Mouse (Mus musculus) left cerebral cortex, adult 2 months (tissue): ENCODE measurements at regions not wholly inside any gene's neighbourhood (a gene's known extent, or its start where the extent isn't known, plus 50 kb on each side); places are given as distances from the start of the nearest gene placed in this dataset.
"Not testable (repeated sequence)": the region's sequence is repeated elsewhere in the genome, so short reads cannot be mapped to it uniquely, and the experiment has no call there.

Source experiments
- DNase-seq, 2 experiments: peaks; one replicate each; pipeline ENCODE4 v3.0.0; 2021 to 2022; ENCODE audit warnings: low spot score in 2 of 2, mixed read lengths in 1 of 2; ENCODE audit errors: extremely low spot score in 1 of 2
- H3K27ac ChIP-seq: fragments of 200-600 bp; 2 replicates; pipeline ENCODE4 v1.8.1; 2022
- H3K4me3 ChIP-seq: fragments of 200-600 bp; 2 replicates; pipeline ENCODE4 v1.8.1; 2022
- CTCF ChIP-seq: fragments of 200-600 bp; IDR thresholded peaks from 2 replicates; pipeline ENCODE4 v1.8.1; 2022; ENCODE audit warnings: antibody characterized with exemption, mild to moderate bottlenecking, moderate library complexity
- intact Hi-C: fragments of 180-260 bp; cut with DNase I; formaldehyde crosslinking; loops from one replicate; pipeline ENCODE4 v1.15.1; 2025

GRCm38 (mm10) chr14:71085721-71086120 is 486.1 kb upstream of the Fam160b2 start:
- H3K27ac ChIP-seq: no peak overlapping the region
- intact Hi-C loops: no loop called here
- no peak for DNase-seq
- TF ChIP-seq CTCF: no peak
- H3K4me3 ChIP-seq: no peak overlapping the region

DNA sequence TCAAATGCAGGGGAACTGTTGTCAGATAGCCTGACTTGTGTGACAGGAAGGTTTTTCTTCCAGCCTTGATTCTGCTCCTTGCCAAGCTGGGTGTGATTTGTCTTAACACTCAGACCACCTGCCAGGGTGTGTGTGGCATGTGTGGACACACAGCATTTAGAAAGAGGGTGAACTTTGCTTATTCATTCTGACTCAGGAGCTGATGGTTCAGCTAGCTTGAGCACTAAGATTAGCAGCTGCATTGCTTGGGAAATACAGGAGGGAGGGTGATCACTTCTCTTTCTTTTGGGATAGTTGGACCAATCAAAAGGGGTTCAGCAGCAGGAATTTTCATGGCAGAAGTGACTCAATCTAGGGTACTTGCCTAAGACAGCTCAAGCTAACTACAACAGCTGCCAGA is 482.7 kb upstream of the Fam160b2 start:
- intact Hi-C loops: no loop called here
- no peak for TF ChIP-seq CTCF
- no peak overlapping the region for H3K4me3 ChIP-seq
- no peak for DNase-seq
- H3K27ac ChIP-seq: no peak overlapping the region

DNA sequence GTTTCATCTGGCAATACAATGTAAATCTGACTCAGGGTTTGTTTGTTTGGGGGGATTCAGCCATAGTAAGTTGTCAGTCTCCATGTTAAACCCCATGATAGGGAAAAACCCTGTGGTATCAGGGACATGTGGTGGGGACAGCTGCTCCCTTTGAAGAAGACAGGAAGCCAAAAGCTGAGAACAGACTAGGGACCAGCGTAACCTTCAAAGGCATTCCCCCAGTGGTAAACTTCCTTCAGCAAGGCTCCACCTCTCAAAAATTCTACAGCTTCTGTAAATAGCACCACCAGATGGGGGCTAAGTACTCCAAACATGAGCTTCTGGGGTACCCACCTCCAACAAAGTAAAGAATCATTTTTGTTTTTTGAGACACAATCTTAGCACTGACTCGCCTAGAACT is 476.0 kb upstream of the Fam160b2 start:
- Histone ChIP-seq H3K27ac (no peak overlapping the region), H3K4me3 (no peak overlapping the region)
- no peak for DNase-seq
- intact Hi-C loops: no loop called here
- no peak for TF ChIP-seq CTCF

- intact Hi-C loops: no loop called here
- H3K4me3 ChIP-seq: no peak overlapping the region
- no peak overlapping the region for H3K27ac ChIP-seq
- no peak for DNase-seq
- TF ChIP-seq CTCF: no peak
Observed at GRCm38 (mm10) chr14:71074019-71074418, 474.4 kb upstream of the Fam160b2 start.

GRCm38 (mm10) chr14:71065669-71066068 is 466.0 kb upstream of the Fam160b2 start:
- DNase-seq: no peak
- intact Hi-C loops: no loop called here
- Histone ChIP-seq H3K27ac (no peak overlapping the region), H3K4me3 (no peak overlapping the region)
- no peak for TF ChIP-seq CTCF

- intact Hi-C loops: no loop called here
- no peak overlapping the region for H3K27ac ChIP-seq
- H3K4me3 ChIP-seq: no peak overlapping the region
- no peak for DNase-seq
- no peak for TF ChIP-seq CTCF
Observed at GRCm38 (mm10) chr14:71056601-71057000, 457.0 kb upstream of the Fam160b2 start.

- DNase-seq: no peak
- intact Hi-C loops: no loop called here
- H3K4me3 ChIP-seq: no peak overlapping the region
- no peak overlapping the region for H3K27ac ChIP-seq
- no peak for TF ChIP-seq CTCF
Observed at GRCm38 (mm10) chr14:71055480-71055879, 455.8 kb upstream of the Fam160b2 start.

DNA sequence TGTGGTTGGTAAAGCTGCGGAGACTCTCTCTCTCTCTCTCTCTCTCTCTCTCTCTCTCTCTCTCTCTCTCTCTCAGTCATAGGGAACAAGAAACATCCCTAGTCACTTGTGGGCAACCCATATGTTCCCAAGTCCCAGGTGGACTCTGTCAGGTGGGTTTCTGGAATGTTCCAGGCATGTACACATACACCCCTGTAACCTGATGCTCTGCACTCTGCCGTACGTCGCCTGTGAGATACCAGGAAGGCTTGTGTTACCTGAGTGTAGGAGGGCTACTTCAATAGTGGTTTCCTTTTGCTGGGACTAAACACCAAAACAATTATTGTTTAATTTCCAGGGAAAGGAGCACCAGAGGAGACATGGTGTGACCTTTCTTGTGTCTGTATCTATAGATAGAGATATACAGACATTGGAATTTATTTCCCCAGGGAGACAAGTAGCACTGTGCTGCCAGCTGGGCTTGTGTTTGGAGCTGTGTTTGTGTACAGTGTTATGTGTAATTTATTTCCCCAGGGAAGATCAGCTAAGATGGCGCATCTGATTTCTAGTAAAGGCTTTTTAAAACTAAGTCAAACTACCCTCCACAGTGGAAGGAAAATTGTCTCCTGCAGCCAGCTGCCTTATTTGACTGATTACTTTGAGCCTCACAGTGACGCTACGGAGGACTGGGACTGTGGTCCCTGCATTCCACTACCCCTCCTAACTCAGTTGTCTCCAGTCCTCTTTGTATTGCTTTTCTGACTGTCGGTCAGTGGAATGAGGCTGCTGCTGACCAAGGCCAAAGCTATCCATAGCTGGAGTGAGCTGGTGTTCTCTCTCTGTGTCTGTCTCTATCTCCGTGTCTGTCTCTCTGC is 454.4 kb upstream of the Fam160b2 start:
- no peak for DNase-seq
- no peak for TF ChIP-seq CTCF
- Histone ChIP-seq H3K27ac (no peak overlapping the region), H3K4me3 (no peak overlapping the region)
- intact Hi-C loops: no loop called here

DNA sequence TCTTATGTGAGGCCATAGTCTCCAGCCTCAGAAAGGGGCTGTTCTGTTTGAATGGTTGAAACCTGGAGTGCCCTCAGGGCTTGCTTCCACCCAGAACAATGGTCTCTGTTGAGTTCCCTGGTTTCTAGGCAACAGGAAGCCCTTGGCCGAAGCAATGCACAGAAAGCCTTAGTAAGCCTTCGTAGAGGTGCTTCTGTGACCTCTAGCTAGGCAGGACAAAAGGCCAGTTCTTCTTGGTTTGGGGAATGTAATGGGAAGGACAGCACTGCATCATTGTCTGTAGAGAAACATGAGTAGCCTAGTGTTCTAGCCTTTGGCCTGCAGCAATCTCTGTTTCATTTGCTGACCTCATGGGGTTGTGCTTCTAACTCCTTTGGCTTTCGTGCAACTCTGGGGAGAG is 447.5 kb upstream of the Fam160b2 start:
- DNase-seq: peak in 1 of 2 experiments; percentile 11
- intact Hi-C loops: no loop called here
- H3K27ac ChIP-seq: no peak overlapping the region
- TF ChIP-seq CTCF: no peak
- no peak overlapping the region for H3K4me3 ChIP-seq

- H3K4me3 ChIP-seq, H3K27ac ChIP-seq, DNase-seq, intact Hi-C loops: not testable (repeated sequence)
Observed at GRCm38 (mm10) chr14:71043879-71044770, 444.5 kb upstream of the Fam160b2 start.

- no peak overlapping the region for H3K27ac ChIP-seq
- intact Hi-C loops: no loop called here
- no peak for TF ChIP-seq CTCF
- no peak overlapping the region for H3K4me3 ChIP-seq
- no peak for DNase-seq
Observed at GRCm38 (mm10) chr14:71036620-71037019, 437.0 kb upstream of the Fam160b2 start.

GRCm38 (mm10) chr14:71033586-71033985 is 434.0 kb upstream of the Fam160b2 start:
- no peak for DNase-seq
- H3K4me3 ChIP-seq: no peak overlapping the region
- no peak overlapping the region for H3K27ac ChIP-seq
- no peak for TF ChIP-seq CTCF
- intact Hi-C loops: no loop called here
